Mouse (Mus musculus) regulatory T cell (primary cell): ENCODE measurements around the gene Nlgn1.

Source experiments
- in situ Hi-C: fragments of 300-600 bp; cut with MboI, MseI; formaldehyde crosslinking; loops from one replicate; pipeline ENCODE4 v1.15.1; 2025; ENCODE audit warnings: high pct_unique_total_duplicates

Nlgn1 gene

GRCm38 (mm10) chr3:26332400-26333238 is at the start of gene Nlgn1:
Nlgn1 (minus strand) TSS chr3:26332460.
- in situ Hi-C loops, result no loop called here

- in situ Hi-C loops, result no loop called here
Measured at GRCm38 (mm10) chr3:26378272-26378671, 46.0 kb upstream of the Nlgn1 start.

- in situ Hi-C loops, result no loop called here
Measured at GRCm38 (mm10) chr3:26355082-26355481, 22.8 kb upstream of the Nlgn1 start.

- in situ Hi-C loops, result no loop called here
Measured at GRCm38 (mm10) chr3:26354483-26355030, 22.3 kb upstream of the Nlgn1 start.

GRCm38 (mm10) chr3:26337495-26337894 is 5.2 kb upstream of the Nlgn1 start:
- in situ Hi-C loops, result no loop called here

GRCm38 (mm10) chr3:26333239-26333811 is 1.1 kb upstream of the Nlgn1 start:
- in situ Hi-C loops, result no loop called here

GRCm38 (mm10) chr3:26331177-26332061 is 841 bp downstream of the Nlgn1 start:
- in situ Hi-C loops, result no loop called here

GRCm38 (mm10) chr3:26330863-26331176 is 1.4 kb downstream of the Nlgn1 start:
- in situ Hi-C loops, result no loop called here

- in situ Hi-C loops, result no loop called here
Measured at GRCm38 (mm10) chr3:26330019-26330418, 2.2 kb downstream of the Nlgn1 start.

- in situ Hi-C loops, result no loop called here
Measured at GRCm38 (mm10) chr3:26324510-26324909, 7.8 kb downstream of the Nlgn1 start.

- in situ Hi-C loops, result no loop called here
Measured at GRCm38 (mm10) chr3:26317397-26317796, 14.9 kb downstream of the Nlgn1 start.

GRCm38 (mm10) chr3:26297869-26298268 is 34.4 kb downstream of the Nlgn1 start:
- in situ Hi-C loops, result no loop called here

GRCm38 (mm10) chr3:26270894-26271795 is 61.1 kb downstream of the Nlgn1 start:
- in situ Hi-C loops, result no loop called here

GRCm38 (mm10) chr3:26246564-26246963 is 85.7 kb downstream of the Nlgn1 start:
- in situ Hi-C loops, result no loop called here

- in situ Hi-C loops, result no loop called here
Measured at GRCm38 (mm10) chr3:26243274-26243673, 89.0 kb downstream of the Nlgn1 start.

- in situ Hi-C loops, result loop anchor here (10.0 kb wide), 1 partner anchor 325 kb away; no protein-coding TSS in a partner anchor
Measured at GRCm38 (mm10) chr3:26230006-26230405, 102.3 kb downstream of the Nlgn1 start.

GRCm38 (mm10) chr3:26228827-26229226 is 103.4 kb downstream of the Nlgn1 start:
- in situ Hi-C loops, result no loop called here

GRCm38 (mm10) chr3:26228172-26228781 is 104.0 kb downstream of the Nlgn1 start:
- in situ Hi-C loops, result no loop called here

- in situ Hi-C loops, result no loop called here
Measured at GRCm38 (mm10) chr3:26223500-26223899, 108.8 kb downstream of the Nlgn1 start.

GRCm38 (mm10) chr3:26216231-26216630 is 116.0 kb downstream of the Nlgn1 start:
- in situ Hi-C loops, result no loop called here
